ENCODE assay signal across 22 mouse cellular contexts in genomic region chr2:9646466-9646865, GRCm38 (mm10).
"Had no signal": no experiment of that assay in that cellular context is flagged by ENCODE, and none has a peak within 500 bp of the region (broad histone marks: within the 10 kb centered on the region; RNA-seq: fewer than 3 reads in every experiment).

No protein-coding gene starts in this region.

- H3K9me3 ChIP-seq: kidney, embryonic 15.5 days; limb, embryonic 12.5 days; limb, embryonic 15.5 days; lung, embryonic 15.5 days; midbrain, embryonic 12.5 days; midbrain, embryonic 15.5 days; neural tube, embryonic 13.5 days had no signal

- H3K4me3 ChIP-seq: kidney, embryonic 15.5 days; limb, embryonic 12.5 days; limb, embryonic 15.5 days; lung, embryonic 15.5 days; midbrain, embryonic 12.5 days; midbrain, embryonic 15.5 days; myocyte; neural tube, embryonic 13.5 days had no signal

- H3K4me2 ChIP-seq: kidney, embryonic 15.5 days; limb, embryonic 12.5 days; limb, embryonic 15.5 days; liver, embryonic 11.5 days; lung, embryonic 15.5 days; midbrain, embryonic 12.5 days; midbrain, embryonic 15.5 days; neural tube, embryonic 13.5 days had no signal

- H3K27me3 ChIP-seq: kidney, embryonic 15.5 days; limb, embryonic 15.5 days; lung, embryonic 15.5 days; midbrain, embryonic 12.5 days; midbrain, embryonic 15.5 days; neural tube, embryonic 13.5 days had no signal

- H3K9ac ChIP-seq: kidney, embryonic 15.5 days; limb, embryonic 12.5 days; limb, embryonic 15.5 days; liver, embryonic 14.5 days; liver, postnatal 0 days; lung, embryonic 15.5 days; midbrain, embryonic 12.5 days; midbrain, embryonic 15.5 days; neural tube, embryonic 13.5 days had no signal

- H3K4me1 ChIP-seq: limb, embryonic 12.5 days; limb, embryonic 15.5 days; lung, embryonic 15.5 days; midbrain, embryonic 15.5 days; neural tube, embryonic 13.5 days had no signal

- DNase-seq: kidney, adult 11 months; kidney, adult 8-10 months; kidney, postnatal 10 days; kidney, postnatal 36 days; left cerebral cortex, postnatal 4 days; liver, postnatal 0 days; lung, postnatal 10 days; lung, postnatal 36 days; retina, postnatal 1 day; right cerebral cortex, postnatal 4 days; thymus, postnatal 36 days had no signal

- H3K27ac ChIP-seq: kidney, embryonic 15.5 days; limb, embryonic 12.5 days; limb, embryonic 15.5 days; liver, embryonic 14.5 days; lung, embryonic 15.5 days; midbrain, embryonic 12.5 days; midbrain, embryonic 15.5 days; neural tube, embryonic 13.5 days; stomach, postnatal 0 days had no signal

- H3K36me3 ChIP-seq: kidney, embryonic 15.5 days; limb, embryonic 12.5 days; limb, embryonic 15.5 days; lung, embryonic 15.5 days; midbrain, embryonic 12.5 days; midbrain, embryonic 15.5 days; neural tube, embryonic 13.5 days had no signal

- ATAC-seq: liver, postnatal 0 days; midbrain, embryonic 15.5 days had no signal
